Mouse (Mus musculus) Muller cell, postnatal 12 days (primary cell): ENCODE measurements around the gene Pex11a.

ENCODE experiments used
- DNase-seq: peaks from one replicate; pipeline ENCODE4 v3.0.0-alpha.2; 2015; ENCODE audit errors: inconsistent ontology term

The Pex11a gene

GRCm38 (mm10) chr7:79738913-79739312 is 4.0 kb downstream of the Pex11a start:
- no peak for DNase-seq

- no peak for DNase-seq
Measured at GRCm38 (mm10) chr7:79736511-79736910, 6.4 kb downstream of the Pex11a start.

- DNase-seq: no peak
Measured at GRCm38 (mm10) chr7:79734563-79734962, 8.4 kb downstream of the Pex11a start.

- DNase-seq: no peak
Measured at GRCm38 (mm10) chr7:79732622-79733021, 10.3 kb downstream of the Pex11a start, which contains the start of gene Plin1. TSS of gene Plin1 (minus strand) at chr7:79732903.

GRCm38 (mm10) chr7:79731438-79731837 is 11.5 kb downstream of the Pex11a start:
- DNase-seq: peak; percentile 23

- peak; percentile 31 for DNase-seq
Measured at GRCm38 (mm10) chr7:79729743-79730370, 13.1 kb downstream of the Pex11a start.

- DNase-seq: peak; percentile 70
Measured at GRCm38 (mm10) chr7:79729169-79729568, 13.8 kb downstream of the Pex11a start.

- peak; percentile 59 for DNase-seq
Measured at GRCm38 (mm10) chr7:79728219-79728618, 14.7 kb downstream of the Pex11a start.

- DNase-seq: peak; percentile 36
Measured at GRCm38 (mm10) chr7:79727091-79727490, 15.8 kb downstream of the Pex11a start.

GRCm38 (mm10) chr7:79721386-79721977 is 21.4 kb downstream of the Pex11a start:
- DNase-seq: peak; percentile 52

- DNase-seq: peak; percentile 95
Measured at GRCm38 (mm10) chr7:79715187-79715981, 27.5 kb downstream of the Pex11a start, which contains the start of gene Kif7. TSS of gene Kif7 (minus strand) at chr7:79715720.

GRCm38 (mm10) chr7:79710831-79711230 is 32.1 kb downstream of the Pex11a start:
- no peak for DNase-seq

GRCm38 (mm10) chr7:79710130-79710607 is 32.8 kb downstream of the Pex11a start:
- DNase-seq: peak; percentile 59

- no peak for DNase-seq
Measured at GRCm38 (mm10) chr7:79705210-79705609, 37.7 kb downstream of the Pex11a start.

- DNase-seq: no peak
Measured at GRCm38 (mm10) chr7:79702755-79703154, 40.2 kb downstream of the Pex11a start.

- DNase-seq: no peak
Measured at GRCm38 (mm10) chr7:79696495-79696894, 46.4 kb downstream of the Pex11a start.
